Mouse (Mus musculus) heart, postnatal 36 days (tissue): Measurements from ENCODE around the gene Myo16. TPM values are rescaled to one million over a fixed set of nuclear protein-coding genes. Genes with fewer than 3 reads are reported as not detected.

ENCODE experiments used
- DNase-seq, 2 experiments: peaks; one replicate each; pipeline ENCODE4 v3.0.0; 2021 to 2022
- intact Hi-C: fragments of 180-260 bp; cut with DNase I; formaldehyde crosslinking; loops from one replicate; pipeline ENCODE4 v1.15.1; 2025
- total RNA-seq, 2 experiments: library from RNA; stranded (reverse); gene quantifications; 2 replicates each; pipeline ENCODE4 v1.2.3; 2021

Gene Myo16
- total RNA-seq, 2 experiments from 2014 or later: 2.4 to 3.2 TPM

DNA sequence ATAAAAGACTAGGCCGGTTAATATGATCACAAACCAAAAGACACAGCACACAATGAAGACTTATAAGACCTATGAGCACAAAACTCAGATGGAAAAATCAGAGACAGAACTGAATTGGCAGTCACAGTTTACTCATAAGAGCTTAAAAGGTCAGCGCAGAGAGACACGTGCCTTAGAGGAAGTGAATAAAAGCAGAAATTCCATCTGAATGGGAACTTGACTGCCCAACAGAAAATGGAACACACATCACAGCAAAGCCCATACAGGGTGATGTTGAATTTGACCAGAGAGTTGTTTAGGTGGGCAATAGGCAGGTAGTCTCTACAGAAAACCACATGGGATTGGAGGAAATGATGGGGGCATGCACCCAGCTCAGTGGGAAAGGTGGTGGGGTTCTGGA, 442.6 kb downstream of the Myo16 start:
- DNase-seq: no peak
- intact Hi-C loops: no loop called here

DNA sequence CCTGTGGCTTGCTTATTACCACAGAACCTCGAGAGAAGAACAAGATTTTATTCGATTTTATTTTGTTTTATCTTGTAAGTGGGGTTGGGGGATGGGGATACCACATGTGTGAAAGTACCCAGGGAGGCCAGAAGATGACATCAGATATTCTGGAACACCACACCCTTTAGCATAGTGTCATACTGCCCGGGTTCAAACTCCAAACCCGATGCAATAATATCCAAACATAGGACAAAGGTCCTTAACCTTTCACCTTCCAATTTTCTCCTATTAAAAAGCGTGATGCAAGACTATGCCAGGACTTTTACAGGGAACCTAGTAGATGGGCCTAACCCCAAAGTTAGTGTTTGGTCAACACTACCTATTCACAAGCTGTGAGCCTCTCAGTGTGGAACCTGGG, 443.9 kb downstream of the Myo16 start:
- no peak for DNase-seq

DNA sequence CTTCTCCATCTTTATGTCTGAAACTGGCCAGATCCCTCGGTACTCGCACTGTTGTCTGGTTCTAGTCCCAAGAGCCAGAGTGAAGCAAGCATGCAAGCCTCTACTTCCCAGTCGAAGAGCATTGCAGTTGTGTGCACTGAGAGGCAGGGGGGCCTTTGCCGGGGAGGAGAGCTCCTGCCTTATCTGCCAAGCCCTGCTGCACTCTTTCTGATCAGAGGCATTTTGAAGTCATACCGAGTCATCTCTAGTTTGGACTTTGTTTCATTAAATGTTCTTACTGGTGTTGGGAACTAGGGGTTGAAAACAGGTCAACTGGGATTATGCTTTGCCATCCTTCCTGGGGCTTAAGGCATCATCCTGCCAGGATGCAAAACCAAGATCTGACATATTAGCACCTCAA, 445.2 kb downstream of the Myo16 start:
- intact Hi-C loops: no loop called here
- no peak for DNase-seq

More for the DNA sequence above, 443.9 kb downstream of the Myo16 start:
- intact Hi-C loops: no loop called here

DNA sequence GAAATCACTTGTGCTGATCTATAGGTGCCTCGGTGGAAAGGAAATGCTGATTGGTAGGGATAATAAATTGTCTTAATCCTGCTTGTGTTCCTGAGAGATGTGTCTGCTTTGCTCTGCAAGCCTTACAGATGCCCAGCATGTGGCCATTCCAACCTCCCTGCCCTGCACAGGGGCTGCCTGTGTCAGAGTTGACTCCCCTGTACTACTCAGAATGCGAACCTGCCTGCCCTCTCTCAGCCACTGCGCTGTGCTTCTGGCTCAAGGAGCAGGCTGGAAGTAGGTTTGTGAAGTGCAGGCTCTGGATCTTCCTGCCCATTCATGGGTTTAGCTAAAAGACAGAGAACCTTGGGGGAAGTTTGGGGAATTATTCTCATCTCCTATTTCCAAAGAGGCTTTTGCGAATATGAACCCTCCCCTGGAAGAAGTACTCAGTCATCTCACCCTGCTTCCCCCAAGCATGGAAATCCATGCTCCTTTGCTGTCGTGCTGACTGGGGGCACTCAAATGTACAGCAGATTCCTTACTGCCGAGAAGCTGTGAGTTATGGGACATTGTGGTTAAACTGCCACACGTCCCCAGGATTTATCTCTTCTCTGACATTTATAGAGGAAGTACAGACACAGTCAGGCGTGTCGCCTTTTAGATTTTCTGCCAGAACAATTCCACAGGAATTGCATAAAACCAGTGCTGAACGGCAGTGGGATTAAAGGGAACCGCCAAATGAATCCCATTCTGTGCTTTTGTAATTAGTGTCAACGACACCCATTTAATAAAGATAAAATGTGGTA, 452.5 kb downstream of the Myo16 start:
- DNase-seq: no peak
- intact Hi-C loops: no loop called here

DNA sequence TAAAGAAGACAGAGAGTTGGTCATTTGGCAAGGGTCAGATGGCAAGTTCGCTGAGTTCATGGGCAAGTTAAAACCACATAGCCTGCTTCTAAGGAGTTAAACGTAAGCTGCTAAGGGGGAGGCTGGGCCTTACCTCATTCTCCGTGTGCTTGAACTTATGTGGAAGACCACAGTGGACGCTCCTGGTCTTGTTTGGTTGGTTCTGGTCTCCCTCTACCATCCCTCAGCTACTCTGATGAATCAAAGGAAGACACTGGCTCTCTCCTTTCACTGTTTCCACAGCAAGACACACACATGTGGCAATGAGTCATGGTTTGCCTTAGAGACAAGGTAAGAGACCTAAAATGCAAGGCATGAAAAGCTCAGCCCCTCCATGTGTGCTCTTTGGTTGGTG, 453.1 kb downstream of the Myo16 start:
- no peak for DNase-seq
- intact Hi-C loops: no loop called here

DNA sequence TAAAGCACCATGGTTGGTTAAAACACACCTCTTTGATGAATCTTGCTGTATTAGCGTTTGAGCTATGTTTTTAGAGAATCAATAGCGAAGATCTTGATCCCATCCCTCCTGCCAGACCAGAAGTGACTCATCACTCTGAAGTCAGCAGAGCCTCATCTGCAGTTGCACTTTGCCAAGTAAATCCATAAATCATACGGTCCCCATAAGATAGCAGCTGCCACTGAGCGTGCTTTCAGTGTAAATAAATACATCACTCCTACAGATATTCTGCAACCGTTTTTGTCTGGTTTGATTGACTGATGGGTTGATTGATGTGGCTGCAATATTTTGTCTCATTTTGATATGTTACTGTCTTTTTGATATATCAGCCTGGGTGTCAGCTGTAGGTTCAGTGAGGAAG, 457.9 kb downstream of the Myo16 start:
- DNase-seq: no peak

DNA sequence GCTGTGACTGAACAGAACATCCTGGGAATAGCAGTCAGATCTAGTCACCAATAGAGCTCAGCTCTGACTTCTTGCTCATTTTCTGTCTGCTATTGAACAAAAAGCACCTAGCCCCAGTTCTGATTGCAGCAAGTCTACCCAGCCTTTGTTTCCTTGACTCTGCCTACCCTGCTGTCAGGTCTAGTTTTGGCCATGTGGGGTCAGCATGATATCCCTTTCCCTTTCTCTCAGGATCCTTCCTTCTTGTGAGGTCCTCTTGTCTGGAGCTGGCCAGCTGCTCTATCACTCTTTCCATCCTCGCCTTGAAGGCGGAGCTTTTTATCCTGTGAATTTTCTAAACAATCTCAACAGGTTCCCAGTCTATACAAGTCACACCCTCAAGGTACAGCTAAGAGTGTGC, 459.7 kb downstream of the Myo16 start:
- intact Hi-C loops: no loop called here
- peak in 1 of 2 experiments; percentile 5 for DNase-seq

More for the DNA sequence above, 457.9 kb downstream of the Myo16 start:
- intact Hi-C loops: no loop called here

DNA sequence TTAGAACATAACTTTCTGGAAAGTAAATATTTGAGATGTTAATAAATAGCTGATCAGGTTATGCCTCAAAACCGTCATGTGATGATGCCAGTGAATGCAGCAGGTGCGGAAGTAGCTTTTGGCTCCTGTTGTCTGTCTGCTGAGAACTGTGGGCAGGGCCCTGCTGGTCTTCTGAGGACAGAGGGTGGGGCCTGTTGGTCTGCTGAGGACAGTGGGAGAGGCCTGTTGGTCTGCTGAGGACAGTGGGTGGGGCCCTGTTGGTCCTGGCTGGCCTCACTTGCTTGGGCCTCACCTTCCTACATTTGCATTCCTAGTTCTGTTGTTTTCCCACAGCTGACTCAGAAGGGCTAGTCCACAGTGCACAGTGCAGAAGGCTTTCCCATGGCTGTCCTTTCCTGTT, 466.0 kb downstream of the Myo16 start:
- intact Hi-C loops: no loop called here
- DNase-seq: no peak

DNA sequence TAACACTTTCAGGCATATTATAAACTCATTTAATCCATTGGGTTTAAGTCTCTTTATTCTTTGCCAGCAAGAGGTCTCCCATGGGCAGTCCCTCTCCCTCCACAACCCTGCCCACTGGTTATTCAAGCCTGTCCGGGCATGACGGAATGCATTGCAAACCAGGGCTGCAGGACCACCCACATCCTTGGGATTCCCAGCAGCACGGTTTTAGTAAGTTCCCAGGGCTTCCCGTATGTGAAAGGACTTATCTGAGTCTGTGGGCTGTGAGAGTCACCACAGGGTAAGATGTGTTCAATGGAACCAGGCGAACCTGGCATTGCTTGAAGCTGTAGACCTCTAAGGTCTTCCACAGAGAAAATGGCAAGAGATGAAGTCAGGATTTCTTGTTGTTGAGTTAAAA, 471.6 kb downstream of the Myo16 start:
- DNase-seq: no peak
- intact Hi-C loops: no loop called here

DNA sequence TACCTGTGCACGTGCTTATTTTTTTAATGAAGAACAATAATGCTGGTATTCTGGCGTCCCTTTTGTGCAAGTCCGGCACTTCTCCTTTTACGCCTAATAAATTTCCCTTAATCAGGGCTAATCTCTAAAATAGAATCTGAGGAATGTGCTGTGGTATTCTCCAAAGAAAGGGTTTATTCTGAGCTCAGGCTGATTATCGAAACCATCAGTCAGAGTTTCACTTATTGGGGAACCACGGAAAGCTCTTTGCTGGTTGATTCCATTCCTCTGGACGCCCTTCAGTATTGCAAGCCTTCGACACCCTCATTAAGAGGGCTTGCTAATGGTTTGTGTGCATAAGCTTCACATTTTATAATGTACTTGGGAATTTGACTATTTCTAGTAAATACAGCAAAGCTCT, 475.0 kb downstream of the Myo16 start:
- no peak for DNase-seq
- intact Hi-C loops: no loop called here

DNA sequence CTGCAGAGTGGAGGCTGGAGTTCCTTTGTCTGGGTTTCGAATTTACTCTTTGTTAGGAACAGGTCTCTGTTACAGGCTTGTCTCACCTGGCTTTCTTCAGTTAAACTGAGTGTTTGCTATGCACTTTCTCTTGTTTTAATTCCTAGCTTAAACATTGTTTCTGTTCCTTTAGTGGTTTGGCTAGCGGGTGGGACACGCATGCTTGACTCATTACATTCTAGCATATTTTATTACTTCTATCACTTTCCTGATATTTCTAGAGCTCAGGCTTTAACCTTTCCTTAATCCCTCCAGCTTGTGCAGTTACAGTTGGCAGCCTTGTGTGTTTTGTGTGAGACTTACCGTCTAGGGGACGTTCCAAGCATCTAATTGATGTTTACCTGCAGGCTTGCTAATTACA, 476.2 kb downstream of the Myo16 start:
- intact Hi-C loops: no loop called here
- no peak for DNase-seq

DNA sequence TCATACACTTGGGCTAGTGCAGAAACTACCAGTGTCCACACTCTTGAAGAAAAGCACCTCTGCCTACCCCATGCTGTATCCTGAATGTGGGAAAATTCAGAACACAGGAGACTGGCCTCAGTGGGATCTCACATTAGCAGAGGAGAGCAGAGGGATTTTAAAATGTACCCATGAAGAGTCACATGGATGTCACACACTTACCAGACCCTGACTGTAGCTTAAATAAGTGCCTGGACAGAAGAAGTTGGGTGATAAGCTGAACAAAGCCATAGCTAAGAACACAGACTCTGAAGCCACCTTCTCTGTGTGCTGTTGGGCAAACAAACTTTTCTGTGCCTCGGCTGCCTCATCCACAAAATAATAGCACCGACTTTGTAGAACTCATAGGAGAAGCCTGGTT, 477.3 kb downstream of the Myo16 start:
- intact Hi-C loops: no loop called here
- DNase-seq: no peak

DNA sequence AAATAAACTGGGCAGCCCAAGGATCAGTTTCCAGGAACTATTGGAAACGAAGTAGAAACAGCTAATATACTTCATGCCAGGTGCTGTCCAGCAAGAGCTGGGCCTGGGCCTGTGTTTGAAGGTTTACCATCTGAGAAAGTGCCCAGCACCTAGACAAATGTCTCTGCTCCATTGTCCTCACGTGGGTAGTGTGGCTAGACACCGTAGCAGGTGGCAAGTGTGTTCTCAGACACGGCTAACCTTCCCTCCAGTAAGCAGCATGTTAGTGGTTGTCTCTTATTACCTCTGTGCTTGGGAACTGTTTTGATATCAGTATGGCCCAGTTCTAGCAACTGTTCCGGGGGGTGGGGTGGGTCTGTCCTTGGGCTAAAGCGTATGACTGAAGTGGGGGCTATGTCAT, 478.9 kb downstream of the Myo16 start:
- intact Hi-C loops: no loop called here
- DNase-seq: no peak

DNA sequence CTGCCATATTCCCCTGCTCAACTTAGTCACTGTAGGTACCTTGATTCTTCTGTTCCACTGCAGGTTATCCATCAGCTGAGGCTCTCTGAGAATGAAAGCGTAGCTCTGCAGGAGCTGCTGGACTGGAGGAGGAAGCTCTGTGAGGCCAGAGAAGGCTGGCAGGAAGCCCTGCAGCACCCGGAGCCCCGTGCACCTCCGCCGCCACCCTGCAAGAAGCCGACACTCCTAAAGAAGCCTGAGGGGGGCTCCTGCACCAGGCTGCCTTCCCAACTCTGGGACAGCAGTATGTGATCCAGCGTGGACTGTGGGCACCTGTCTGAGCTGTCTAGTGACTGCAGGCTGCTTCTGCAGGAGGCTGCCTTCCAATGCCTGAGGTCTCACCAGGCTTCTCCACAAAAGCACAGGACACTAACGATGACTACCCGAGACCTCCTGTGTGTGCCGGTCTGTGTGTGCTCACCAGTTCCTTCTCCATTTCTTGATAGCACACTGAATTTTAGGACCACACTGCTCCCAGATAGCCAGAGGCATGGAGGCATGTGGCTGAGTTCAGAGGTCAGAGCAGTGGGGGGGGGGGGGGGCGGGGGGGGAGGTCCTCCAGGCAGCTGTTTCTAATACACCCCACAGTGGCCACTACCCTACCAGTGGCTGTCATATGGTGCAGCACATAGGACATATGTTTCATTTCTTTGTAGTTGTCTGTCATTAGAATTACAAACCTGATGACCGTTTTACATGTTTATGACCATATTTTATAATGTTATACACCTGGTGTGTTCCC, 479.8 kb downstream of the Myo16 start:
- DNase-seq: no peak
- intact Hi-C loops: no loop called here

DNA sequence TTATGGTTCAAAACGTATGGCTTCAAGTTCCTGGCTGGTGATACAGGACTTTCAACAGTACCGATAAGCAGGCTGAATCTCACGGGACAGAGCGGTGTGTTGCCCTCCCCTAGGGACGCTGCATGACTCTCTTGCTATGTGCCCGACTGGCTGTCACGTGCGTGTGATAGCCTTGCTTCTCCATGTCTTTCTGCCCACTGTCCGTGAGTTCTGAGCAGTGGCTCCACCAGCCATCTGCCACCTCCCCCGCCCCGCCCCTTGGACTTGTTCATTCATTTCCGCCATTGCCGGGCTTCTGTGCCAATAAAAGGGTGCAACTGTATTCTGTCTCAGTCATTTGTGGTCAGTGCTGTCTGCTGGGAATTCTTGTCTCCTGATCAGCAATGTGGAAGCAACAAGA, 480.7 kb downstream of the Myo16 start:
- DNase-seq: no peak
- intact Hi-C loops: no loop called here

DNA sequence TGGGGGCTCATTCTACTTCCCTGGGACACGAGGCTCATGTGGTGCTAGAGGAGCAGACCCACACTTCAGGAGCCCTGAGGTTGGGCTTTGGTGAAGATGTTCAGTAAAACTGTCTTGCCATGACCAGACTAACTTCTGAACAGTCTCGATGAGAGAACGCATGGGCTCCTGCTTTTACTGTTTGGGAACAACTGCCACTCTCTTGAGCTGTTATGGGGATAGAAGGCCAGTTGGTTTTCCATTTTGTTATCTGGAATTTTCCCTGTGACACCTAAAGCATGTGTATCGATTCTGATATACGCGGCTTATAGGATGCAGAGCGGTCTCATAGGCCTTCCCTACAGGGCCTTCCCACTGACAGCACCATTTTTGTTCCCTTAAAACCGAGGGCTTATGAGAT, 485.2 kb downstream of the Myo16 start:
- intact Hi-C loops: no loop called here
- no peak for DNase-seq

DNA sequence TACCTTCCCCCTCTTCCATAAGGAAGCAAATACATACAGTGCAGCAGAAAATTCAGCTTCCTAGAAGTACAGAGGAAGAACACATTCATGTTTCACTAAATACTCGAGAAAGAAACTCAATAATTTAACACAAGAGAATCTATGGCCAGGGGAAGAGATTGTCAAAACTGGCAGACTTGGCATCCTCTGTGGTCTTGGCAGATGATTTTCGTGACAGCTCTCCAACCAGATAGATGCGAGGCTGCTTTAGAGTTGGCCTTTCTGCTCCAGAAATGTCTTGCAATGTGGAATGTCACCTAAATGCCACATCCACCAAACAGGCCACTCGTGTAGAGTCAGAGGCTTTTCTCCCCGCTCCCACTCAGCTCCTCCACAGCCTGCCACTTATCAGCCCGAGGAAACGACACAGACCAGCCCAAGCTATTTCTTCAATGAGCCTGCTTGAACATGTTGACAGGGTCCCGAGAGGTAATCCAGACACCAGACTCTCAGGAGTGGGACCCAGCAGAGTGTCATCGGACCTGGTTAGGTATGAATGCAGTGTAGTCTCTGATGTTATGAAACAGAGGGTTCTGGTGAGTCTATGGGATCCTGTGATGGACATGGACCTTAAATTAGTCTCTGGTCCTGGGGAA, 486.6 kb downstream of the Myo16 start:
- no peak for DNase-seq
- intact Hi-C loops: loop anchor here (5.0 kb wide), 1 partner anchor 532 kb away; no protein-coding TSS in a partner anchor

DNA sequence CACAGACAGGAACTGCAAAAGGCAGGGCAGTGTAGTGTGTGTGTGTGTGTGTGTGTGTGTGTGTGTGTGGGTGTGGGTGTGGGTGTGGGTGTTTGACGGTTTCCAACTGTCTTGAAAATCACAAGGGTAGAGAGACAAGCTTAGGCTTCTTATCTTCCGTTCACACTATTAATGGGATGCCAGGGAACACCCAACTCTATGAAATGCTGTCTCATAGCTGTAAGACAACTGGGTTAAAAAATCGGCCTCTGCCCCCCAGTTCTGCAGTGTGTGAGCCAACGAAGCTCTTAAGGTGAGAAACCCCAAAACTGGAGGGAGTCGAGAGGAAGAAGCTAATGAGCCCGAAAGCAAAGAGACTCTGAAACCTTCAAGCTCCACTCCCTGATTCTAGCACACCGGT, 487.1 kb downstream of the Myo16 start:
- intact Hi-C loops: loop anchor here (5.0 kb wide), 1 partner anchor 531 kb away; no protein-coding TSS in a partner anchor

DNA sequence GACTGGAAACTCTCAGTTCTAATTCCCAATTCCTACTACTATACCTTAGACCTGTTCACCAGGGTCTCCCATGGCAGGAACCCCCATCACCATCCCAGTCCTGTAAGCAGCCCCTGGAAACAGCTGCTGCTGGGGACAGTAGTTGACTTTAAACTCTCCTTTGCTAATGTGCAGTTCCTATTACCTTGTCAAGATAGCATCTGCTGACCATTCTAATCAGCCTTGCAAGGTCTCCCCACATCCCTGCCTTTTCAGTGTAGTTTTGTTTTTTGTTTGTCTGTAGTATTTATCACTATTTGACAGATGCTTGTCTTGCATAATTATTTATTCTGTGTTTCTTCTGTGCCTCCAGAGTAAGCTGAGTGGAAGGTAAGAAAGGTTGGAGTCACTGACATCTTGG, 487.6 kb downstream of the Myo16 start:
- intact Hi-C loops: loop anchor here (5.0 kb wide), 1 partner anchor 531 kb away; no protein-coding TSS in a partner anchor
- no peak for DNase-seq

More for the DNA sequence above, 487.1 kb downstream of the Myo16 start:
- DNase-seq: no peak

DNA sequence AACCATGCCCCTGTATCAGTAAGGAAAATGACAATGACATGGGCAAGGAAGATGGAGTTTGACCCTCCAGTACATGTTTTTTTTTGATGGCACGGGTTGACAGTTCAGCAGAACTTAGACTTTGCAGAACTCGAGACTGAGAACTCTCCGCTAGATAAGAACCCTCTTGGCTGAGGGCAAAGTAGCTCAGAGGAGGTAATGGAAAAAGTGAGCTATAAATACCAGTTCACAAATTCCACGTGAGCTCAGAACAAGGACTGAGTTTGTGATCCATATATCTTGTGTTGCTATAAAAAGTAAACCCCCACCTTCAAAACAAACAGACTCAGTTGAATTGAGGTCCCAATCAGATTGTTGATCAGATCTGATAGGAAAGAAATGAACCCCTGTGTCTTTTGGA, 489.5 kb downstream of the Myo16 start:
- no peak for DNase-seq
- intact Hi-C loops: loop anchor here (5.0 kb wide), 1 partner anchor 529 kb away; no protein-coding TSS in a partner anchor

DNA sequence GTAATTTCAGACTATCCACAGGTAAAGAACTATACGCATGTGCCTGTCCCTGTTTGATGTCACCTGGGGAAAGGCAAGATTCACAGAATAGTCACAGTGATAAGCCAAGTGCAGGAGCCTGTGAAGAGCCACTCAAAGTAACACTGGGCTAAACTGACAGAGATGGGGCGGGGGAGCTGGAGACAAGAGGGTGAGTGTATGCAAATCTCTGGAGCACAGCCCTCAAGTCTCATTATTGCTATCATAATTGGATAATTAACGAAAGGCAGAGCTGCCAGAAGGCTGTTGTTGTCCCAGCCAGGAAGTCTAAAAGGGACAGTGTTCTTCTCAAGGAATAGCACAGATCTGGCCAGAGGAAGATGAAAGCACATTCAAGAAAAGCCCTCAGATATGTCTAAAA, 490.8 kb downstream of the Myo16 start:
- DNase-seq: no peak
- intact Hi-C loops: loop anchor here (5.0 kb wide), 1 partner anchor 528 kb away; no protein-coding TSS in a partner anchor
